Mouse (Mus musculus) stomach, postnatal 0 days (tissue): ENCODE data around the gene Bpifb9b. TPM values are rescaled to one million over a fixed set of nuclear protein-coding genes. Genes with fewer than 3 reads are reported as not detected.
"Not testable (repeated sequence)": the region's sequence is repeated elsewhere in the genome, so short reads cannot be mapped to it uniquely, and the experiment has no call there.

Experiments
- ATAC-seq: fragments of 200-750 bp; cut with Nextera tagmentation; 2 replicates; pipeline ENCODE4 v1.8.0; 2017; ENCODE audit not compliant: low FRiP score, low TSS enrichment
- DNase-seq: peaks from one replicate; pipeline ENCODE4 v3.0.0-alpha.2; 2016; ENCODE audit warnings: low spot score
- H3K27ac ChIP-seq: fragments of 300-500 bp; sonication (generic); replicated peaks from 2 replicates; pipeline ENCODE4 v1.5.1; 2014; ENCODE audit warnings: mild to moderate bottlenecking, control low read depth
- H3K27me3 ChIP-seq: fragments of 300-500 bp; sonication (generic); 2 replicates; pipeline ENCODE4 v1.6.1; 2014; ENCODE audit warnings: low read length; ENCODE audit not compliant: control insufficient read depth, insufficient read depth
- H3K36me3 ChIP-seq: fragments of 300-500 bp; sonication (generic); 2 replicates; pipeline ENCODE4 v1.6.1; 2014; ENCODE audit warnings: low read length, mixed read lengths; ENCODE audit not compliant: control insufficient read depth, insufficient read depth
- H3K4me1 ChIP-seq: fragments of 300-500 bp; sonication (generic); replicated peaks from 2 replicates; pipeline ENCODE4 v1.6.1; 2014; ENCODE audit warnings: antibody characterized with exemption; ENCODE audit not compliant: control insufficient read depth, insufficient read depth
- H3K4me2 ChIP-seq: fragments of 300-500 bp; sonication (generic); replicated peaks from 2 replicates; pipeline ENCODE4 v1.6.1; 2014; ENCODE audit warnings: low read depth, mild to moderate bottlenecking, control low read depth, moderate library complexity
- H3K4me3 ChIP-seq: fragments of 300-500 bp; sonication (generic); 2 replicates; pipeline ENCODE4 v1.5.1; 2014; ENCODE audit warnings: low read depth, low read length, control low read depth
- H3K9ac ChIP-seq: fragments of 300-500 bp; sonication (generic); 2 replicates; pipeline ENCODE4 v1.6.1; 2014; ENCODE audit warnings: mild to moderate bottlenecking, low read length, control low read depth, mixed read lengths
- H3K9me3 ChIP-seq: fragments of 300-500 bp; sonication (generic); 2 replicates; pipeline ENCODE4 v1.6.1; 2016; ENCODE audit warnings: low read length; ENCODE audit not compliant: control insufficient read depth
- CTCF ChIP-seq: IDR thresholded peaks from 2 replicates; pipeline ENCODE4 v1.5.1; 2016; ENCODE audit warnings: antibody characterized with exemption, low read depth, mild to moderate bottlenecking, moderate library complexity
- EP300 ChIP-seq: optimal IDR thresholded peaks from 2 replicates; pipeline ENCODE3; 2016; ENCODE audit warnings: antibody characterized with exemption
- WGBS: fragments of 180-500 bp; shearing (Covaris S2); extraction: QIAGEN DNeasy Blood & Tissue Kit; methylation state at CpG from one replicate; pipeline ENCODE4 v1.1.7; 2014; 5-methylcytosine and 5-hydroxymethylcytosine counted together
- polyA plus RNA-seq: library from polyadenylated mRNA; unstranded; fragments of >200 nt; fragmentation: Nextera tagmentation; extraction: Ambion mirVana; gene quantifications from 2 replicates; pipeline ENCODE4 v1.2.1, GENCODE M21; 2015

The Bpifb9b gene
- polyA plus RNA-seq, result not detected in 2 replicates

GRCm38 (mm10) chr2:154306927-154307326 lies at the start of gene Bpifb9b:
Gene Bpifb9b, plus strand, starts transcription at chr2:154307227.
- H3K9ac ChIP-seq, H3K9me3 ChIP-seq, DNase-seq, H3K4me1 ChIP-seq, H3K4me3 ChIP-seq, H3K27me3 ChIP-seq, ATAC-seq, H3K27ac ChIP-seq, H3K4me2 ChIP-seq, H3K36me3 ChIP-seq: not testable (repeated sequence)
- 74% methylated on average over 4 of the region's 4 CpGs for WGBS

GRCm38 (mm10) chr2:154257554-154257953 lies 49.5 kb upstream of the Bpifb9b start, which contains the start of gene Bpifb9a:
Gene Bpifb9a, plus strand, starts transcription at chr2:154257854.
- ATAC-seq, H3K9me3 ChIP-seq, H3K9ac ChIP-seq, H3K4me2 ChIP-seq, H3K27me3 ChIP-seq, DNase-seq, H3K4me3 ChIP-seq, H3K4me1 ChIP-seq, H3K27ac ChIP-seq, H3K36me3 ChIP-seq: not testable (repeated sequence)
- 71% methylated on average over 5 of the region's 5 CpGs for WGBS

- not testable (repeated sequence) for H3K4me3 ChIP-seq, H3K36me3 ChIP-seq, H3K9ac ChIP-seq, H3K27ac ChIP-seq, ATAC-seq, DNase-seq, H3K27me3 ChIP-seq, H3K9me3 ChIP-seq, H3K4me2 ChIP-seq, H3K4me1 ChIP-seq
- WGBS, result 76% methylated on average over 3 of the region's 3 CpGs
These were observed 42.6 kb upstream of the Bpifb9b start for GRCm38 (mm10) chr2:154264397-154264796.

GRCm38 (mm10) chr2:154291866-154292265 lies 15.2 kb upstream of the Bpifb9b start:
- H3K4me2 ChIP-seq, ATAC-seq, DNase-seq, H3K9me3 ChIP-seq, H3K36me3 ChIP-seq, H3K27me3 ChIP-seq, H3K9ac ChIP-seq, H3K27ac ChIP-seq, H3K4me1 ChIP-seq, H3K4me3 ChIP-seq: not testable (repeated sequence)
- 68% methylated on average over 3 of the region's 3 CpGs for WGBS

- TF ChIP-seq CTCF (peak; percentile 51), EP300 (no peak)
- no peak overlapping the region for H3K4me2 ChIP-seq
- H3K4me1 ChIP-seq, result no peaks in the 10 kb centered on the region
- no peak overlapping the region for H3K4me3 ChIP-seq
- H3K36me3 ChIP-seq, result no peaks in the 10 kb centered on the region
- H3K27ac ChIP-seq, result no peak overlapping the region
- no peak for DNase-seq
- 86% methylated on average over 1 of the region's 1 CpGs for WGBS
- H3K27me3 ChIP-seq, result no peaks in the 10 kb centered on the region
- H3K9me3 ChIP-seq, result no peaks in the 10 kb centered on the region
- H3K9ac ChIP-seq, result no peak overlapping the region
- no peak for ATAC-seq
These were observed 14.2 kb upstream of the Bpifb9b start for GRCm38 (mm10) chr2:154292833-154293232.

GRCm38 (mm10) chr2:154294746-154295145 lies 12.3 kb upstream of the Bpifb9b start:
- H3K27ac ChIP-seq, H3K9me3 ChIP-seq, ATAC-seq, H3K36me3 ChIP-seq, H3K9ac ChIP-seq, H3K4me2 ChIP-seq, H3K27me3 ChIP-seq, H3K4me3 ChIP-seq, H3K4me1 ChIP-seq: not testable (repeated sequence)
- 3% methylated on average over 9 of the region's 10 CpGs for WGBS
- peak; percentile 72 for TF ChIP-seq CTCF
- DNase-seq, result peak; percentile 60

- TF ChIP-seq EP300, result no peak
- peak; percentile 88 for TF ChIP-seq CTCF
- Histone ChIP-seq H3K4me2 (no peak overlapping the region), H3K27ac (no peak overlapping the region), H3K4me1 (no peaks in the 10 kb centered on the region), H3K9me3 (no peaks in the 10 kb centered on the region), H3K9ac (no peak overlapping the region), H3K27me3 (no peaks in the 10 kb centered on the region), H3K36me3 (no peaks in the 10 kb centered on the region), H3K4me3 (no peak overlapping the region)
- peak; percentile 82 for DNase-seq
- WGBS, result 15% methylated on average over 1 of the region's 1 CpGs
- peak; percentile 80 for ATAC-seq
These were observed 6.5 kb upstream of the Bpifb9b start for GRCm38 (mm10) chr2:154300496-154300895.
